Mouse (Mus musculus): ENCODE data around the gene Ppp1r35. TPM values are rescaled to one million over a fixed set of nuclear protein-coding genes. Genes with fewer than 3 reads are reported as not detected.

Gene Ppp1r35
- polyA plus RNA-seq, 1 experiment from 2014 or later: 64.9 TPM

- ATAC-seq (ENCODE audit: low FRiP score) (no peak), DNase-seq (ENCODE audit: low spot score) (no peak)
- Histone ChIP-seq H3K4me1 (replicated peaks; ENCODE audit: control insufficient read depth, insufficient read depth, low read length) (no peaks in the 10 kb centered on the region), H3K4me2 (replicated peaks; ENCODE audit: low read depth, low read length) (no peak overlapping the region), H3K9ac (ENCODE audit: low read depth, low read length) (no peak overlapping the region), H3K9me3 (ENCODE audit: control insufficient read depth, low read length) (no peaks in the 10 kb centered on the region), H3K36me3 (ENCODE audit: control insufficient read depth, insufficient read depth, low read length) (no peaks in the 10 kb centered on the region), H3K4me3 (ENCODE audit: low read depth, low read length) (no peak overlapping the region), H3K27me3 (ENCODE audit: control insufficient read depth, insufficient read depth, low read length) (no peaks in the 10 kb centered on the region), H3K27ac (ENCODE audit: low read depth, low read length) (no peak overlapping the region)
- 79% methylated on average over 7 of the region's 7 CpGs for WGBS
Observed at GRCm38 (mm10) chr5:137826421-137826820, 47.8 kb downstream of the Ppp1r35 start.

DNA sequence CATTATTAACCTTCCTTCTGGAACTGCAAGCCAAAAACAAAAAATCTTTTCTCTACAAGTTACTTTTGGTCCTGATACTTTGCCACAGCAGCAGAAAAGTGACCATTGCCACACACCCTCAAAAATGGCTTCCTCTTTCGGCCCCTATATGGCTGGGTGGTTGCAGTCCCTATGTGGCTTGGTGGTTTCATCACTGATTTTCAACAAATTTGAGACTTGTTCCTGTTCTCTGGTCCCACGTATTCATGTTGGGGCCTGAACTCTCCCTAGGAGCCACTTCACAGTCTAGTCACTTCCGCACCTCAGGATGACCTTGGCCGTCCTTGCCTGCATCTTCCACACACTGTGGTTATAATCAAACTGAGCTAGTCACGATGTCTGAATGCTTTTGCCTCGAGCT lies 50.0 kb downstream of the Ppp1r35 start:
- Histone ChIP-seq H3K9ac (ENCODE audit: low read depth, low read length) (no peak overlapping the region), H3K36me3 (ENCODE audit: control insufficient read depth, insufficient read depth, low read length) (no peaks in the 10 kb centered on the region), H3K27ac (ENCODE audit: low read depth, low read length) (no peak overlapping the region), H3K4me1 (replicated peaks; ENCODE audit: control insufficient read depth, insufficient read depth, low read length) (no peaks in the 10 kb centered on the region), H3K4me2 (replicated peaks; ENCODE audit: low read depth, low read length) (no peak overlapping the region), H3K9me3 (ENCODE audit: control insufficient read depth, low read length) (no peaks in the 10 kb centered on the region), H3K4me3 (ENCODE audit: low read depth, low read length) (no peak overlapping the region), H3K27me3 (ENCODE audit: control insufficient read depth, insufficient read depth, low read length) (no peaks in the 10 kb centered on the region)
- WGBS: 80% methylated on average over 6 of the region's 6 CpGs
- DNase-seq (ENCODE audit: low spot score) (no peak), ATAC-seq (ENCODE audit: low FRiP score) (no peak)

Other genes with a start within 250 kb of the Ppp1r35 start
- gene Epo, start 245.6 kb upstream of the Ppp1r35 start, polyA plus RNA-seq (2014; fragmentation: Nextera tagmentation; extraction: Ambion mirVana): 0.38 and 1.1 TPM in 2 replicates
- gene Gnb2, start 245.3 kb upstream of the Ppp1r35 start, polyA plus RNA-seq (2014; fragmentation: Nextera tagmentation; extraction: Ambion mirVana): 475 and 483 TPM in 2 replicates
- gene Actl6b, start 225.3 kb upstream of the Ppp1r35 start, polyA plus RNA-seq (2014; fragmentation: Nextera tagmentation; extraction: Ambion mirVana): 45.4 and 47.6 TPM in 2 replicates
- 2.5 and 2.7 TPM in 2 replicates for gene Tfr2, start 209.0 kb upstream of the Ppp1r35 start, polyA plus RNA-seq (2014; fragmentation: Nextera tagmentation; extraction: Ambion mirVana)
- 22.6 and 22.9 TPM in 2 replicates for gene Mospd3, start 177.8 kb upstream of the Ppp1r35 start, polyA plus RNA-seq (2014; fragmentation: Nextera tagmentation; extraction: Ambion mirVana)
- gene Pcolce, start 165.1 kb upstream of the Ppp1r35 start, polyA plus RNA-seq (2014; fragmentation: Nextera tagmentation; extraction: Ambion mirVana): 67.0 and 87.3 TPM in 2 replicates
- gene Fbxo24, start 149.8 kb upstream of the Ppp1r35 start, polyA plus RNA-seq (2014; fragmentation: Nextera tagmentation; extraction: Ambion mirVana): 0.15 and 0.27 TPM in 2 replicates
- 25.9 and 28.5 TPM in 2 replicates for gene Lrch4, start 149.7 kb upstream of the Ppp1r35 start, polyA plus RNA-seq (2014; fragmentation: Nextera tagmentation; extraction: Ambion mirVana)
- gene Gm20605, start 149.7 kb upstream of the Ppp1r35 start, polyA plus RNA-seq (2014; fragmentation: Nextera tagmentation; extraction: Ambion mirVana): 5.0 and 6.3 TPM in 2 replicates
- 7.1 TPM in 2 replicates for gene Sap25, start 137.5 kb upstream of the Ppp1r35 start, polyA plus RNA-seq (2014; fragmentation: Nextera tagmentation; extraction: Ambion mirVana)
- 0.22 and 0.38 TPM in 2 replicates for gene Irs3, start 133.1 kb upstream of the Ppp1r35 start, polyA plus RNA-seq (2014; fragmentation: Nextera tagmentation; extraction: Ambion mirVana)
- gene Agfg2, start 94.1 kb upstream of the Ppp1r35 start, polyA plus RNA-seq (2014; fragmentation: Nextera tagmentation; extraction: Ambion mirVana): 13.7 TPM in 2 replicates
- gene Nyap1, start 37.2 kb upstream of the Ppp1r35 start, polyA plus RNA-seq (2014; fragmentation: Nextera tagmentation; extraction: Ambion mirVana): 2.9 and 5.3 TPM in 2 replicates
- 56.4 and 64.0 TPM in 2 replicates for gene Tsc22d4, start 33.1 kb upstream of the Ppp1r35 start, polyA plus RNA-seq (2014; fragmentation: Nextera tagmentation; extraction: Ambion mirVana)
- gene Mepce, start 8.8 kb downstream of the Ppp1r35 start, polyA plus RNA-seq (2014; fragmentation: Nextera tagmentation; extraction: Ambion mirVana): 9.9 and 14.9 TPM in 2 replicates
- 13.5 and 17.2 TPM in 2 replicates for gene Zcwpw1, start 8.9 kb downstream of the Ppp1r35 start, polyA plus RNA-seq (2014; fragmentation: Nextera tagmentation; extraction: Ambion mirVana)
- gene Pilra, start 57.4 kb downstream of the Ppp1r35 start, polyA plus RNA-seq (2014; fragmentation: Nextera tagmentation; extraction: Ambion mirVana): 0.22 and 0.97 TPM in 2 replicates
- gene Pilrb1, start 79.3 kb downstream of the Ppp1r35 start, polyA plus RNA-seq (2014; fragmentation: Nextera tagmentation; extraction: Ambion mirVana): not detected in 2 replicates
- gene Pilrb2, start 93.0 kb downstream of the Ppp1r35 start, polyA plus RNA-seq (2014; fragmentation: Nextera tagmentation; extraction: Ambion mirVana): not detected in 2 replicates
- gene Cyp3a13, start 142.8 kb downstream of the Ppp1r35 start, polyA plus RNA-seq (2014; fragmentation: Nextera tagmentation; extraction: Ambion mirVana): not detected in 2 replicates
- gene Gjc3, start 184.2 kb downstream of the Ppp1r35 start, polyA plus RNA-seq (2014; fragmentation: Nextera tagmentation; extraction: Ambion mirVana): 0.17 and 0.23 TPM in 2 replicates
- not detected in 2 replicates for gene Azgp1, start 202.7 kb downstream of the Ppp1r35 start, polyA plus RNA-seq (2014; fragmentation: Nextera tagmentation; extraction: Ambion mirVana)
- not detected in 2 replicates for gene Smok3a, start 242.4 kb downstream of the Ppp1r35 start, polyA plus RNA-seq (2014; fragmentation: Nextera tagmentation; extraction: Ambion mirVana)
- not detected in 2 replicates for gene Smok3b, start 242.6 kb downstream of the Ppp1r35 start, polyA plus RNA-seq (2014; fragmentation: Nextera tagmentation; extraction: Ambion mirVana)